Mouse (Mus musculus): ENCODE results near the gene Osbpl5. TPM values are rescaled to one million over a fixed set of nuclear protein-coding genes. Genes with fewer than 3 reads are reported as not detected.

Gene Osbpl5
- total RNA-seq, 2 experiments from 2014 or later, result 14.6 to 15.2 TPM

GRCm38 (mm10) chr7:143757027-143757390, 224 bp upstream of the Osbpl5 start:
- peak; percentile 58 to 72 for DNase-seq
- intact Hi-C loops (cut with DNase I), result no loop called here

GRCm38 (mm10) chr7:143755357-143756124, 1.2 kb downstream of the Osbpl5 start:
- DNase-seq, result no peak
- intact Hi-C loops (cut with DNase I), result no loop called here

GRCm38 (mm10) chr7:143753990-143754715, 2.6 kb downstream of the Osbpl5 start:
- peak; percentile 52 to 61 for DNase-seq
- intact Hi-C loops (cut with DNase I), result loop anchor here (1.0 kb wide), 1 partner anchor 277 kb away; no protein-coding TSS in a partner anchor

GRCm38 (mm10) chr7:143752606-143753005, 4.2 kb downstream of the Osbpl5 start:
- intact Hi-C loops (cut with DNase I), result loop anchor here (1.0 kb wide), 1 partner anchor 275 kb away; no protein-coding TSS in a partner anchor
- no peak for DNase-seq

- intact Hi-C loops (cut with DNase I), result no loop called here
- DNase-seq, result no peak
Measured at GRCm38 (mm10) chr7:143752056-143752455, 4.7 kb downstream of the Osbpl5 start.

- no peak for DNase-seq
- intact Hi-C loops (cut with DNase I), result no loop called here
Measured at GRCm38 (mm10) chr7:143751380-143751779, 5.4 kb downstream of the Osbpl5 start.

GRCm38 (mm10) chr7:143749045-143749444, 7.7 kb downstream of the Osbpl5 start:
- DNase-seq, result no peak
- intact Hi-C loops (cut with DNase I), result loop anchor here (2.0 kb wide), 1 partner anchor 168 kb away; no protein-coding TSS in a partner anchor

GRCm38 (mm10) chr7:143748041-143748868, 8.5 kb downstream of the Osbpl5 start:
- DNase-seq, result peak; percentile 84 to 89
- intact Hi-C loops (cut with DNase I), result loop anchor here (1.0 to 2.0 kb wide), 2 partner anchors 42 to 167 kb away; no protein-coding TSS in a partner anchor

GRCm38 (mm10) chr7:143740653-143741052, 16.1 kb downstream of the Osbpl5 start:
- intact Hi-C loops (cut with DNase I), result no loop called here
- no peak for DNase-seq

GRCm38 (mm10) chr7:143739511-143740461, 17.0 kb downstream of the Osbpl5 start:
- intact Hi-C loops (cut with DNase I), result no loop called here
- DNase-seq, result peak; percentile 79 to 85

GRCm38 (mm10) chr7:143738601-143739006, 18.2 kb downstream of the Osbpl5 start:
- DNase-seq, result no peak
- intact Hi-C loops (cut with DNase I), result no loop called here

- no peak for DNase-seq
- intact Hi-C loops (cut with DNase I), result no loop called here
Measured at GRCm38 (mm10) chr7:143738194-143738593, 18.6 kb downstream of the Osbpl5 start.

- DNase-seq, result no peak
- intact Hi-C loops (cut with DNase I), result no loop called here
Measured at GRCm38 (mm10) chr7:143733746-143734145, 23.0 kb downstream of the Osbpl5 start.

- peak in 1 of 2 experiments; percentile 43 for DNase-seq
- intact Hi-C loops (cut with DNase I), result no loop called here
Measured at GRCm38 (mm10) chr7:143729886-143730285, 26.9 kb downstream of the Osbpl5 start.

GRCm38 (mm10) chr7:143726396-143726795, 30.4 kb downstream of the Osbpl5 start:
- no peak for DNase-seq
- intact Hi-C loops (cut with DNase I), result no loop called here

GRCm38 (mm10) chr7:143723841-143724240, 32.9 kb downstream of the Osbpl5 start:
- intact Hi-C loops (cut with DNase I), result no loop called here
- no peak for DNase-seq

- intact Hi-C loops (cut with DNase I), result no loop called here
- DNase-seq, result no peak
Measured at GRCm38 (mm10) chr7:143722646-143723045, 34.1 kb downstream of the Osbpl5 start.

GRCm38 (mm10) chr7:143717811-143718210, 39.0 kb downstream of the Osbpl5 start:
- no peak for DNase-seq
- intact Hi-C loops (cut with DNase I), result no loop called here

- DNase-seq, result no peak
- intact Hi-C loops (cut with DNase I), result no loop called here
Measured at GRCm38 (mm10) chr7:143713421-143713820, 43.4 kb downstream of the Osbpl5 start.
